Mouse (Mus musculus) intestine, postnatal 0 days (tissue): Measurements from ENCODE around the gene BC025920. TPM values are rescaled to one million over a fixed set of nuclear protein-coding genes. Genes with fewer than 3 reads are reported as not detected.

Experiments
- ATAC-seq: fragments of 200-750 bp; cut with Nextera tagmentation; 2 replicates; pipeline ENCODE4 v1.8.0; 2017; ENCODE audit warnings: mild to moderate bottlenecking, moderate TSS enrichment, moderate library complexity
- H3K27ac ChIP-seq: fragments of 300-500 bp; sonication (generic); 2 replicates; pipeline ENCODE4 v1.5.1; 2014; ENCODE audit warnings: mild to moderate bottlenecking, low read depth, low read length, moderate library complexity
- H3K27me3 ChIP-seq: fragments of 300-500 bp; sonication (generic); replicated peaks from 2 replicates; pipeline ENCODE4 v1.6.1; 2014; ENCODE audit warnings: low read length, mixed read lengths; ENCODE audit not compliant: control insufficient read depth, insufficient read depth
- H3K36me3 ChIP-seq: fragments of 300-500 bp; sonication (generic); 2 replicates; pipeline ENCODE4 v1.6.1; 2014; ENCODE audit warnings: mild to moderate bottlenecking, moderate library complexity; ENCODE audit not compliant: control insufficient read depth, insufficient read depth
- H3K4me1 ChIP-seq: fragments of 300-500 bp; sonication (generic); replicated peaks from 2 replicates; pipeline ENCODE4 v1.6.1; 2014; ENCODE audit warnings: antibody characterized with exemption, low read length, mixed read lengths; ENCODE audit not compliant: control insufficient read depth, insufficient read depth
- H3K4me2 ChIP-seq: fragments of 300-500 bp; sonication (generic); replicated peaks from 2 replicates; pipeline ENCODE4 v1.6.1; 2014; ENCODE audit warnings: low read depth, mild to moderate bottlenecking, moderate library complexity
- H3K4me3 ChIP-seq: fragments of 300-500 bp; sonication (generic); 2 replicates; pipeline ENCODE4 v1.5.1; 2014; ENCODE audit warnings: low read depth, low read length
- H3K9ac ChIP-seq: fragments of 300-500 bp; sonication (generic); 2 replicates; pipeline ENCODE4 v1.6.1; 2014; ENCODE audit warnings: mild to moderate bottlenecking, low read depth, low read length
- H3K9me3 ChIP-seq: fragments of 300-500 bp; sonication (generic); 2 replicates; pipeline ENCODE4 v1.6.1; 2016; ENCODE audit warnings: mixed run types; ENCODE audit not compliant: control insufficient read depth
- CTCF ChIP-seq: sonication (generic); IDR thresholded peaks from 2 replicates; pipeline ENCODE4 v1.5.1; 2016; ENCODE audit warnings: low read depth, mild to moderate bottlenecking, control low read depth, antibody characterized with exemption, moderate library complexity
- WGBS: fragments of 180-500 bp; shearing (Covaris S2); extraction: QIAGEN DNeasy Blood & Tissue Kit; methylation state at CpG from one replicate; pipeline ENCODE4 v1.1.7; 2014; 5-methylcytosine and 5-hydroxymethylcytosine counted together
- polyA plus RNA-seq: library from polyadenylated mRNA; unstranded; fragments of >200 nt; fragmentation: Nextera tagmentation; extraction: Ambion mirVana; gene quantifications from 2 replicates; pipeline ENCODE4 v1.2.1, GENCODE M21; 2015

Gene BC025920
- polyA plus RNA-seq, 1 experiment from 2014 or later, result 0.20 TPM

- TF ChIP-seq CTCF, result peak; percentile 94
- peak overlapping the region; percentile 28; the same call in 1 of the 2 replicates for H3K9ac ChIP-seq
- 20% methylated on average over 29 of the region's 29 CpGs for WGBS
Measured at GRCm38 (mm10) chr10:81604968-81605665, 953 bp upstream of the BC025920 start.

GRCm38 (mm10) chr10:81605666-81605973, 450 bp upstream of the BC025920 start:
- Histone ChIP-seq H3K4me2 (peak overlapping the region; percentile 68), H3K27me3 (no peaks in the 10 kb centered on the region), H3K9ac (peak overlapping the region; percentile 28; the same call in 1 of the 2 replicates), H3K27ac (peak overlapping the region; percentile 71), H3K4me1 (peaks cover 17% of the 10 kb centered on the region), H3K4me3 (peak overlapping the region; percentile 45), H3K9me3 (no peaks in the 10 kb centered on the region), H3K36me3 (no peaks in the 10 kb centered on the region)
- no peak for TF ChIP-seq CTCF
- ATAC-seq, result peak; percentile 15
- under 1% methylated on average over 14 of the region's 14 CpGs for WGBS

More at GRCm38 (mm10) chr10:81604968-81605665, 953 bp upstream of the BC025920 start:
- H3K27me3 ChIP-seq, result no peaks in the 10 kb centered on the region
- H3K4me1 ChIP-seq, result peaks cover 17% of the 10 kb centered on the region
- H3K4me3 ChIP-seq, result peak overlapping the region; percentile 45
- no peaks in the 10 kb centered on the region for H3K9me3 ChIP-seq
- ATAC-seq, result peak; percentile 31; the same call in 1 of the 2 replicates
- peak overlapping the region; percentile 68 for H3K4me2 ChIP-seq
- H3K27ac ChIP-seq, result peak overlapping the region; percentile 71
- no peaks in the 10 kb centered on the region for H3K36me3 ChIP-seq

GRCm38 (mm10) chr10:81608308-81608707, 2.2 kb downstream of the BC025920 start:
- peak; percentile 54 for TF ChIP-seq CTCF
- ATAC-seq, result no peak
- no peak overlapping the region for H3K4me3 ChIP-seq
- H3K4me1 ChIP-seq, result peaks cover 10% of the 10 kb centered on the region; the same call in 1 of the 2 replicates
- no peak overlapping the region for H3K27ac ChIP-seq
- peaks cover 3% of the 10 kb centered on the region; the same call in 1 of the 2 replicates for H3K9me3 ChIP-seq
- H3K4me2 ChIP-seq, result no peak overlapping the region
- 90% methylated on average over 1 of the region's 1 CpGs for WGBS
- H3K27me3 ChIP-seq, result no peaks in the 10 kb centered on the region
- no peak overlapping the region for H3K9ac ChIP-seq
- H3K36me3 ChIP-seq, result no peaks in the 10 kb centered on the region

GRCm38 (mm10) chr10:81612779-81613178, 6.7 kb downstream of the BC025920 start:
- no peaks in the 10 kb centered on the region for H3K27me3 ChIP-seq
- H3K9ac ChIP-seq, result no peak overlapping the region
- H3K4me1 ChIP-seq, result no peaks in the 10 kb centered on the region
- no peak overlapping the region for H3K4me3 ChIP-seq
- peaks cover 3% of the 10 kb centered on the region; the same call in 1 of the 2 replicates for H3K9me3 ChIP-seq
- no peaks in the 10 kb centered on the region for H3K36me3 ChIP-seq
- H3K4me2 ChIP-seq, result no peak overlapping the region
- WGBS, result 69% methylated on average over 3 of the region's 3 CpGs
- no peak for ATAC-seq
- no peak overlapping the region for H3K27ac ChIP-seq
- TF ChIP-seq CTCF, result no peak

- WGBS, result 75% methylated on average over 6 of the region's 6 CpGs
- Histone ChIP-seq H3K36me3 (no peaks in the 10 kb centered on the region), H3K4me3 (no peak overlapping the region), H3K4me2 (no peak overlapping the region), H3K27me3 (no peaks in the 10 kb centered on the region), H3K9me3 (peaks cover 3% of the 10 kb centered on the region; the same call in 1 of the 2 replicates), H3K4me1 (no peaks in the 10 kb centered on the region), H3K27ac (no peak overlapping the region), H3K9ac (no peak overlapping the region)
- no peak for ATAC-seq
- no peak for TF ChIP-seq CTCF
Measured at GRCm38 (mm10) chr10:81615486-81615885, 9.4 kb downstream of the BC025920 start.

GRCm38 (mm10) chr10:81619976-81620375, 13.9 kb downstream of the BC025920 start:
- ATAC-seq, result no peak
- WGBS, result 66% methylated on average over 5 of the region's 5 CpGs

More at GRCm38 (mm10) chr10:81619976-81620375, 13.9 kb downstream of the BC025920 start:
- Histone ChIP-seq H3K4me1 (no peaks in the 10 kb centered on the region), H3K27me3 (no peaks in the 10 kb centered on the region), H3K4me3 (no peak overlapping the region), H3K9ac (no peak overlapping the region), H3K4me2 (no peak overlapping the region), H3K27ac (no peak overlapping the region), H3K36me3 (peaks cover 21% of the 10 kb centered on the region), H3K9me3 (no peaks in the 10 kb centered on the region)
- TF ChIP-seq CTCF, result no peak
